Mouse (Mus musculus) hindbrain, postnatal 0 days (tissue): ENCODE measurements at regions not wholly inside any gene's neighbourhood (a gene's known extent, or its start where the extent isn't known, plus 50 kb on each side); places are given as distances from the start of the nearest gene placed in this dataset.
A peak's percentile ranks its signal among the peaks of the same experiment; 100 is the strongest.

Source experiments
- ATAC-seq: fragments of 200-750 bp; cut with Nextera tagmentation; 2 replicates; pipeline ENCODE4 v1.8.0; 2017; ENCODE audit warnings: mild to moderate bottlenecking, moderate TSS enrichment, moderate library complexity
- DNase-seq: peaks from one replicate; pipeline ENCODE4 v3.0.0-alpha.2; 2015; ENCODE audit warnings: low spot score
- H3K27ac ChIP-seq: fragments of 300-500 bp; sonication (generic); 2 replicates; pipeline ENCODE4 v1.5.1; 2014; ENCODE audit warnings: mild to moderate bottlenecking
- H3K27me3 ChIP-seq: fragments of 300-500 bp; sonication (generic); 2 replicates; pipeline ENCODE4 v1.6.1; 2014; ENCODE audit warnings: low read length, mixed read lengths; ENCODE audit not compliant: insufficient read depth
- H3K36me3 ChIP-seq: fragments of 300-500 bp; sonication (generic); 2 replicates; pipeline ENCODE4 v1.6.1; 2014; ENCODE audit warnings: low read length, mixed read lengths; ENCODE audit not compliant: insufficient read depth
- H3K4me1 ChIP-seq: fragments of 300-500 bp; sonication (generic); 2 replicates; pipeline ENCODE4 v1.6.1; 2014; ENCODE audit warnings: antibody characterized with exemption, low read length, mixed read lengths; ENCODE audit not compliant: insufficient read depth
- H3K4me2 ChIP-seq: fragments of 300-500 bp; sonication (generic); 2 replicates; pipeline ENCODE4 v1.6.1; 2014; ENCODE audit warnings: low read depth, mild to moderate bottlenecking, low read length, moderate library complexity, mixed read lengths
- H3K4me3 ChIP-seq: fragments of 300-500 bp; sonication (generic); 2 replicates; pipeline ENCODE4 v1.5.1; 2014; ENCODE audit warnings: low read length
- H3K9ac ChIP-seq: fragments of 300-500 bp; sonication (generic); replicated peaks from 2 replicates; pipeline ENCODE4 v1.6.1; 2014; ENCODE audit warnings: mild to moderate bottlenecking, low read length, moderate library complexity, mixed read lengths
- H3K9me3 ChIP-seq: fragments of 300-500 bp; sonication (generic); 2 replicates; pipeline ENCODE4 v1.6.1; 2016; ENCODE audit warnings: low read length, mixed read lengths
- CTCF ChIP-seq: IDR thresholded peaks from 2 replicates; pipeline ENCODE4 v1.5.1; 2016; ENCODE audit warnings: antibody characterized with exemption, control low read depth, low read depth
- WGBS: fragments of 180-500 bp; shearing (Covaris S2); extraction: QIAGEN DNeasy Blood & Tissue Kit; methylation state at CpG from one replicate; pipeline ENCODE4 v1.1.7; 2014; 5-methylcytosine and 5-hydroxymethylcytosine counted together

GRCm38 (mm10) chr12:77752181-77752580, 441.9 kb upstream of the Gm6657 start:
- WGBS = 87% methylated on average over 5 of the region's 5 CpGs
- no peak for ATAC-seq
- no peak for TF ChIP-seq CTCF

GRCm38 (mm10) chr12:77756021-77756420, 438.0 kb upstream of the Gm6657 start:
- Histone ChIP-seq H3K4me3 (no peak overlapping the region), H3K4me1 (no peaks in the 10 kb centered on the region), H3K9me3 (no peaks in the 10 kb centered on the region), H3K4me2 (no peak overlapping the region), H3K27me3 (no peaks in the 10 kb centered on the region), H3K36me3 (no peaks in the 10 kb centered on the region), H3K9ac (no peak overlapping the region), H3K27ac (no peak overlapping the region)
- no peak for TF ChIP-seq CTCF
- ATAC-seq (no peak), DNase-seq (no peak)
- 75% methylated on average over 7 of the region's 7 CpGs for WGBS

More at GRCm38 (mm10) chr12:77752181-77752580, 441.9 kb upstream of the Gm6657 start:
- H3K9ac ChIP-seq = no peak overlapping the region
- no peaks in the 10 kb centered on the region for H3K4me1 ChIP-seq
- no peaks in the 10 kb centered on the region for H3K27me3 ChIP-seq
- H3K9me3 ChIP-seq = no peaks in the 10 kb centered on the region
- no peak overlapping the region for H3K4me2 ChIP-seq
- no peak overlapping the region for H3K27ac ChIP-seq
- H3K4me3 ChIP-seq = no peak overlapping the region
- DNase-seq = no peak
- no peaks in the 10 kb centered on the region for H3K36me3 ChIP-seq

GRCm38 (mm10) chr12:77760976-77761375, 433.1 kb upstream of the Gm6657 start:
- no peak for ATAC-seq
- 62% methylated on average over 3 of the region's 3 CpGs for WGBS
- TF ChIP-seq CTCF = no peak

GRCm38 (mm10) chr12:77776011-77776546, 418.0 kb upstream of the Gm6657 start:
- H3K27me3 ChIP-seq = no peaks in the 10 kb centered on the region
- H3K4me3 ChIP-seq = no peak overlapping the region
- ATAC-seq (no peak), DNase-seq (no peak)
- TF ChIP-seq CTCF = no peak
- no peaks in the 10 kb centered on the region for H3K9me3 ChIP-seq
- H3K4me1 ChIP-seq = no peaks in the 10 kb centered on the region
- no peak overlapping the region for H3K9ac ChIP-seq
- H3K4me2 ChIP-seq = no peak overlapping the region
- no peak overlapping the region for H3K27ac ChIP-seq
- 58% methylated on average over 6 of the region's 6 CpGs for WGBS
- H3K36me3 ChIP-seq = no peaks in the 10 kb centered on the region

More at GRCm38 (mm10) chr12:77760976-77761375, 433.1 kb upstream of the Gm6657 start:
- H3K4me3 ChIP-seq = no peak overlapping the region
- H3K36me3 ChIP-seq = no peaks in the 10 kb centered on the region
- H3K27me3 ChIP-seq = no peaks in the 10 kb centered on the region
- H3K27ac ChIP-seq = no peak overlapping the region
- H3K4me2 ChIP-seq = no peak overlapping the region
- H3K9ac ChIP-seq = no peak overlapping the region
- peaks cover 3% of the 10 kb centered on the region; the same call in 1 of the 2 replicates for H3K4me1 ChIP-seq
- DNase-seq = no peak
- H3K9me3 ChIP-seq = no peaks in the 10 kb centered on the region

- 77% methylated on average over 8 of the region's 8 CpGs for WGBS
- Histone ChIP-seq H3K4me2 (no peak overlapping the region), H3K27ac (no peak overlapping the region)
Observed at GRCm38 (mm10) chr12:77776755-77777154, 417.3 kb upstream of the Gm6657 start.

GRCm38 (mm10) chr12:77780885-77781698, 412.9 kb upstream of the Gm6657 start:
- no peak overlapping the region for H3K4me3 ChIP-seq
- H3K9me3 ChIP-seq = no peaks in the 10 kb centered on the region
- H3K4me1 ChIP-seq = no peaks in the 10 kb centered on the region
- peak; percentile 86 for DNase-seq
- ATAC-seq = peak; percentile 84
- H3K27me3 ChIP-seq = no peaks in the 10 kb centered on the region
- peak overlapping the region; percentile 28; the same call in 1 of the 2 replicates for H3K27ac ChIP-seq
- no peaks in the 10 kb centered on the region for H3K36me3 ChIP-seq
- 31% methylated on average over 20 of the region's 20 CpGs for WGBS
- H3K9ac ChIP-seq = no peak overlapping the region
- peak; percentile 98 for TF ChIP-seq CTCF
- H3K4me2 ChIP-seq = peak overlapping the region; percentile 30

More at GRCm38 (mm10) chr12:77776755-77777154, 417.3 kb upstream of the Gm6657 start:
- no peak overlapping the region for H3K9ac ChIP-seq
- TF ChIP-seq CTCF = no peak
- no peaks in the 10 kb centered on the region for H3K9me3 ChIP-seq
- H3K4me1 ChIP-seq = no peaks in the 10 kb centered on the region
- ATAC-seq (no peak), DNase-seq (no peak)
- no peak overlapping the region for H3K4me3 ChIP-seq
- H3K36me3 ChIP-seq = no peaks in the 10 kb centered on the region
- no peaks in the 10 kb centered on the region for H3K27me3 ChIP-seq

- no peak for TF ChIP-seq CTCF
- Histone ChIP-seq H3K9ac (no peak overlapping the region), H3K27ac (no peak overlapping the region), H3K9me3 (no peaks in the 10 kb centered on the region), H3K36me3 (no peaks in the 10 kb centered on the region), H3K4me3 (no peak overlapping the region), H3K27me3 (no peaks in the 10 kb centered on the region), H3K4me1 (no peaks in the 10 kb centered on the region), H3K4me2 (no peak overlapping the region)
- DNase-seq (no peak), ATAC-seq (no peak)
- WGBS = 57% methylated on average over 9 of the region's 9 CpGs
Observed at GRCm38 (mm10) chr12:77783909-77784308, 410.1 kb upstream of the Gm6657 start.
